Mouse (Mus musculus) lung, embryonic 14.5 days (tissue): ENCODE data around the gene Wdtc1. TPM values are rescaled to one million over a fixed set of nuclear protein-coding genes. Genes with fewer than 3 reads are reported as not detected.
A peak's percentile ranks its signal among the peaks of the same experiment; 100 is the strongest.

ENCODE experiments used
- ATAC-seq: fragments of 200-750 bp; cut with Nextera tagmentation; 2 replicates; pipeline ENCODE4 v1.8.0; 2017; ENCODE audit warnings: mild to moderate bottlenecking, moderate TSS enrichment, moderate library complexity; ENCODE audit not compliant: insufficient read depth
- DNase-seq: peaks from one replicate; pipeline ENCODE4 v3.0.0-alpha.2; 2015
- H3K27ac ChIP-seq: fragments of 300-500 bp; sonication (generic); 2 replicates; pipeline ENCODE4 v1.5.1; 2014; ENCODE audit warnings: low read depth, mild to moderate bottlenecking, moderate library complexity
- H3K27me3 ChIP-seq: fragments of 300-500 bp; sonication (generic); 2 replicates; pipeline ENCODE4 v1.6.1; 2014; ENCODE audit warnings: low read length, control low read depth; ENCODE audit not compliant: insufficient read depth
- H3K36me3 ChIP-seq: fragments of 300-500 bp; sonication (generic); 2 replicates; pipeline ENCODE4 v1.6.1; 2014; ENCODE audit warnings: control low read depth; ENCODE audit not compliant: insufficient read depth
- H3K4me1 ChIP-seq: fragments of 300-500 bp; sonication (generic); 2 replicates; pipeline ENCODE4 v1.6.1; 2014; ENCODE audit warnings: antibody characterized with exemption, control low read depth; ENCODE audit not compliant: insufficient read depth
- H3K4me2 ChIP-seq: fragments of 300-500 bp; sonication (generic); 2 replicates; pipeline ENCODE4 v1.6.1; 2014; ENCODE audit warnings: mild to moderate bottlenecking
- H3K4me3 ChIP-seq: fragments of 300-500 bp; sonication (generic); 2 replicates; pipeline ENCODE4 v1.5.1; 2014; ENCODE audit warnings: low read depth, low read length
- H3K9ac ChIP-seq: fragments of 300-500 bp; sonication (generic); 2 replicates; pipeline ENCODE4 v1.6.1; 2014
- H3K9me3 ChIP-seq: fragments of 300-500 bp; sonication (generic); 2 replicates; pipeline ENCODE4 v1.6.1; 2016; ENCODE audit warnings: low read depth, low read length, control low read depth
- CTCF ChIP-seq: IDR thresholded peaks from 2 replicates; pipeline ENCODE4 v1.5.1; 2016; ENCODE audit warnings: antibody characterized with exemption, low read depth
- WGBS: fragments of 180-500 bp; shearing (Covaris S2); extraction: QIAGEN DNeasy Blood & Tissue Kit; methylation state at CpG from one replicate; pipeline ENCODE4 v1.1.7; 2014; 5-methylcytosine and 5-hydroxymethylcytosine counted together
- polyA plus RNA-seq: library from polyadenylated mRNA; unstranded; fragments of >200 nt; fragmentation: Nextera tagmentation; extraction: Ambion mirVana; gene quantifications from 2 replicates; pipeline ENCODE4 v1.2.1, GENCODE M21; 2014

The Wdtc1 gene
- polyA plus RNA-seq, 1 experiment from 2014 or later = 15.3 TPM

DNA sequence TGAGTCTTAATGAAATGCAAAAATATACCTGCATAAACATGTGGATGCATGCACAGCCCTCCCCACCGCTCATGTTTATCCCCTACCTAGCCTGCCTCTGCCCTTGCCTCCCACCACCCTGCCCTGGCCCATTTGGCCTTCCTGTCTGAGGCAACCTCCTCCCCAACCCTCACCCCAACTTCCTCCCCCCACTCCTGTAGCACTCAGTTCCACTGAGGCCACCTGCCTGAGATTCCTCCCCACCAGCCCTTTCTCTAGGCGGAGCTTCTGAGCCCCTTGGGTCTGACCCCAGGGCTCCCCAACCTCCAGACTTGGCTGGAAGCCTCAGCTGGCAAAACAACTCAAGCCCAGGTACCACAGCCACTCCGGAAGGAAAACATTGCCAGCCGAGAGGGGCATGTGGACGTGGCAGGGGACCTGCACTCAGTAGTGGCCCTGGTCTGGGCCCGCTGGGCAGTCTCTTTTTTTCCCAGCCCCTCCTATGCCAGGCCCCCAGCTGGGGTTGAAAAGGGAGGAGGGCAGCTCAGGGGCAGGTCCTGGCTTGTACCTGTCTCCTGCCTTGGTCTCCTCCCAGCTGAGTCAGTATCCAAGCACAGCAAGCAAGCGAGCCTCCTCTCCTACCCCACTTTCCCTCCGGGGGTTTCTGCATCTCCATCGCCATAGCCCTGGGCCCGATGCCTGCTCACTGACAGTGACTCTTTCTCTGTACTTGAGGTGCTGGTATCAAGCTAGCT, 91.5 kb downstream of the Wdtc1 start:
- 47% methylated on average over 10 of the region's 10 CpGs for WGBS
- Histone ChIP-seq H3K9ac (no peak overlapping the region), H3K9me3 (no peaks in the 10 kb centered on the region), H3K27me3 (no peaks in the 10 kb centered on the region), H3K4me3 (no peak overlapping the region), H3K27ac (no peak overlapping the region), H3K36me3 (peaks cover 24% of the 10 kb centered on the region), H3K4me2 (no peak overlapping the region), H3K4me1 (no peaks in the 10 kb centered on the region)
- no peak for TF ChIP-seq CTCF
- no peak for DNase-seq
- ATAC-seq = no peak

DNA sequence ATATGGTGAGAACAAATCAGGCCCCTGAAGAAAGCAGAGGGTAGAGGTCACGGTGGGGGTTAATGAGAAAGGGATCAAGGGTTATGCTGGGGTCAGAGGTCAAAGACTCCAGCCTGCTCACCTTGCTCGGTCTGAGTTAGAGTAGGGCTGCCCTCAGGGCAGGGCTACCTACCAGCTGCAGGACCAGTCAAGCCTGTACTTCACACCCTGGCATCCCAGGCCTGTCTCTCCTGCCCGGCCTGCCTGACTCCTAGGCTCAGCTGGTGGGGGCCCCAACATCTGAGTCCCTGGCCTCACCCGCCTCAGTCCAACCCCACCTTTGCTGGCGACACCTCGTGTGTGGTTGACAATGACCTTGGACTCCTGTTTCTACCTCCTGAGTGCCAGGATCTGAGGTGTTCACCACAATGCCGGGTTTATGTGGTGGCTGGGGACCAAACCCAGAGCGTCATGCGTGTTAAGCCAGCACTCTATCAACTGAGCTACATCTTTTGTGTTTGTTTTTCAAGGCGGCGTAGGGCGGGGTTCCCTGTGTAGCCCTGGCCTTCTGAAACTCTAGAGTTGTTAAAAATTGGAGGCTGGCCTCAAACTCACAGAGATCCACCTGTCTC, 95.4 kb downstream of the Wdtc1 start:
- no peaks in the 10 kb centered on the region for H3K4me1 ChIP-seq
- no peak overlapping the region for H3K4me3 ChIP-seq
- H3K9me3 ChIP-seq = no peaks in the 10 kb centered on the region
- no peaks in the 10 kb centered on the region for H3K36me3 ChIP-seq
- H3K9ac ChIP-seq = no peak overlapping the region
- TF ChIP-seq CTCF = no peak
- peaks cover 10% of the 10 kb centered on the region; the same call in 1 of the 2 replicates for H3K27me3 ChIP-seq
- DNase-seq (no peak), ATAC-seq (no peak)
- WGBS = 72% methylated on average over 12 of the region's 12 CpGs
- no peak overlapping the region for H3K27ac ChIP-seq
- H3K4me2 ChIP-seq = no peak overlapping the region

DNA sequence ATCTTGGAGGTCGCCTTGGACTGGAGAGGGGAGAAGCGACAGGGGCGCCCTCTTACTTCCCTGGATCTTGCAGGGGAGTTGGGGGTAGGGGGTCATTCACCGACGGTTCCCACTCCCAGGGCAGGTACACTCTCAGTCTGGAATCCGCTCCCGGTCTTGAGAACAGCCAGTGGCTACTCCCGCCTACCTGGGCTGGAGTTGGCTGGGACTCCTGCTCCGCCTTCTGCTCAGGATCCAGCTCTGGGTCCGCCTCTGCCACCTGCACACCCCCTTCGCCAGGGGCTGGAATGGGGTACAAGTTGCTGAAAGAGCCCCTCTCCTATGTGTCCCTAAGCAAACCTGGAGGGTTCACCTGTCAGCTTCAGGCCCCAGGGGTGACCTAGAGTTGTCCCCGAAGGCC, 96.1 kb downstream of the Wdtc1 start:
- no peak overlapping the region for H3K27ac ChIP-seq
- no peak overlapping the region for H3K9ac ChIP-seq
- no peaks in the 10 kb centered on the region for H3K4me1 ChIP-seq
- 0 out of 2 replicates have a peak overlapping the region, but pooled peaks have one; percentile 12 for H3K4me3 ChIP-seq
- DNase-seq (peak; percentile 43), ATAC-seq (peak; percentile 11; the same call in 1 of the 2 replicates)
- H3K4me2 ChIP-seq = peak overlapping the region; percentile 36
- 25% methylated on average over 12 of the region's 12 CpGs for WGBS
- peaks cover 15% of the 10 kb centered on the region; the same call in 1 of the 2 replicates for H3K27me3 ChIP-seq
- H3K36me3 ChIP-seq = no peaks in the 10 kb centered on the region
- no peaks in the 10 kb centered on the region for H3K9me3 ChIP-seq
- no peak for TF ChIP-seq CTCF

- TF ChIP-seq CTCF = no peak
- H3K9ac ChIP-seq = no peak overlapping the region
- no peak overlapping the region for H3K27ac ChIP-seq
- no peaks in the 10 kb centered on the region for H3K4me1 ChIP-seq
- ATAC-seq (peak; percentile 45; the same call in 1 of the 2 replicates), DNase-seq (peak; percentile 35)
- WGBS = 11% methylated on average over 24 of the region's 24 CpGs
- peak overlapping the region; percentile 36 for H3K4me2 ChIP-seq
- no peaks in the 10 kb centered on the region for H3K36me3 ChIP-seq
- H3K9me3 ChIP-seq = no peaks in the 10 kb centered on the region
- peaks cover 19% of the 10 kb centered on the region for H3K27me3 ChIP-seq
- 0 out of 2 replicates have a peak overlapping the region, but pooled peaks have one; percentile 12 for H3K4me3 ChIP-seq
Observed at GRCm38 (mm10) chr4:133256820-133257219, 96.5 kb downstream of the Wdtc1 start.

DNA sequence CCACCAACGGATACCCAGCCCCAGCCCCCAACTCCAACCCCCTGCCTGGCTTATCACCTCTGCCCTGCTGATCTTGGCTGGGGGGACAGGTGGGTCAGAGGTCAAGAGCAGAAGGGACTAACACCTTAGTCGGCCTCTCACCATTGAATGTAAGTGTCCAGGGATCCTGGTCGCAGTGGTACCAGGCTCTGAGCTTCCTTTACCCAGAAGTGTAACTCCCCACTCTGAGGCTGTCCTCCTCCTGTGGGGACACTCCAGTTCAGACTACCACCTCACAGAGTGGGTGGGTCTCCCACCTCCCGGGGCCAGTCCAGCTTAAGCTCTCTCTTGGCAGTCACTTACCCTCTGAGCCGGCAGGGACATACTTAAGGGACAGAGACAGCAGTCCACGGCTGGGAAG, 97.9 kb downstream of the Wdtc1 start:
- H3K27me3 ChIP-seq = peaks cover 34% of the 10 kb centered on the region
- no peaks in the 10 kb centered on the region for H3K36me3 ChIP-seq
- no peak for ATAC-seq

DNA sequence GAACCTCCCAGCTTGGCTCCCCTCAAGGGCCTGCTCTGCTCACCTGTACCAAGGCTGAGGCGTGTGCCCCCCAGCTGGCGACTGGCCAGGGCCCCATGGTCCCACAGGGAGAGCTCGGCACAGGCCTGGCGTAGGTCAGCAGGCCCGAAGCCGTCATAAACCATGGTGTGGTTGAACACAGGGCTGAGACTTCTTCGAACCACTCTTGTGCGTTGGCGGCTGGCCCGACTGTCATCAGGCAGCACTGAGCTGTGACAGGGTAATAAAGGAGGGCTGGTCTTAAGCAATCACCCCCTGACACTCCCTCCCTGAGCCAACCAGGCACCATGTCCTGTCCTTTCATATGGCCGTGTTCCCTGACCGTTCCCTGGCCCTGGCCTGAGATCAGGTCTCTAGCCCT, 99.9 kb downstream of the Wdtc1 start:
- Histone ChIP-seq H3K4me1 (no peaks in the 10 kb centered on the region), H3K9ac (no peak overlapping the region), H3K27ac (no peak overlapping the region), H3K9me3 (no peaks in the 10 kb centered on the region), H3K36me3 (no peaks in the 10 kb centered on the region), H3K27me3 (peaks cover 43% of the 10 kb centered on the region), H3K4me2 (no peak overlapping the region), H3K4me3 (no peak overlapping the region)
- WGBS = 78% methylated on average over 12 of the region's 12 CpGs
- DNase-seq (no peak), ATAC-seq (no peak)
- TF ChIP-seq CTCF = no peak

More for the DNA sequence above, 97.9 kb downstream of the Wdtc1 start:
- Histone ChIP-seq H3K9me3 (no peaks in the 10 kb centered on the region), H3K27ac (no peak overlapping the region), H3K4me1 (no peaks in the 10 kb centered on the region), H3K4me2 (no peak overlapping the region), H3K9ac (no peak overlapping the region), H3K4me3 (no peak overlapping the region)
- TF ChIP-seq CTCF = no peak
- 44% methylated on average over 6 of the region's 6 CpGs for WGBS
- DNase-seq = no peak

- no peak for ATAC-seq
- H3K36me3 ChIP-seq = no peaks in the 10 kb centered on the region
- 32% methylated on average over 4 of the region's 4 CpGs for WGBS
- no peak overlapping the region for H3K9ac ChIP-seq
- H3K9me3 ChIP-seq = no peaks in the 10 kb centered on the region
- H3K4me1 ChIP-seq = no peaks in the 10 kb centered on the region
- H3K27me3 ChIP-seq = peaks cover 46% of the 10 kb centered on the region
- H3K4me2 ChIP-seq = no peak overlapping the region
- H3K4me3 ChIP-seq = no peak overlapping the region
- DNase-seq = peak; percentile 61
- H3K27ac ChIP-seq = no peak overlapping the region
- TF ChIP-seq CTCF = peak; percentile 37
Observed at GRCm38 (mm10) chr4:133252089-133252488, 101.2 kb downstream of the Wdtc1 start.
